Mouse (Mus musculus) thymus, postnatal 10 days (tissue): Measurements from ENCODE around the gene Pacrg.

Experiments
- DNase-seq, 2 experiments: peaks; one replicate each; pipeline ENCODE4 v3.0.0; 2021; ENCODE audit warnings: low spot score in 2 of 2

The Pacrg gene

GRCm38 (mm10) chr17:10740083-10740482 lies 100.0 kb downstream of the Pacrg start:
- no peak for DNase-seq

GRCm38 (mm10) chr17:10737966-10738365 lies 102.1 kb downstream of the Pacrg start:
- DNase-seq: no peak

GRCm38 (mm10) chr17:10734733-10735132 lies 105.4 kb downstream of the Pacrg start:
- DNase-seq: no peak

- no peak for DNase-seq
Measured at GRCm38 (mm10) chr17:10732303-10733048, 107.6 kb downstream of the Pacrg start.

GRCm38 (mm10) chr17:10724853-10725252 lies 115.3 kb downstream of the Pacrg start:
- no peak for DNase-seq

- no peak for DNase-seq
Measured at GRCm38 (mm10) chr17:10721562-10721961, 118.5 kb downstream of the Pacrg start.

- DNase-seq: no peak
Measured at GRCm38 (mm10) chr17:10717148-10717547, 123.0 kb downstream of the Pacrg start.

GRCm38 (mm10) chr17:10702781-10703180 lies 137.3 kb downstream of the Pacrg start:
- DNase-seq: no peak

GRCm38 (mm10) chr17:10698041-10698440 lies 142.1 kb downstream of the Pacrg start:
- DNase-seq: no peak

GRCm38 (mm10) chr17:10695421-10695820 lies 144.7 kb downstream of the Pacrg start:
- DNase-seq: no peak

GRCm38 (mm10) chr17:10677098-10677497 lies 163.0 kb downstream of the Pacrg start:
- DNase-seq: no peak

- DNase-seq: no peak
Measured at GRCm38 (mm10) chr17:10675536-10675935, 164.6 kb downstream of the Pacrg start.

GRCm38 (mm10) chr17:10675048-10675447 lies 165.1 kb downstream of the Pacrg start:
- no peak for DNase-seq

GRCm38 (mm10) chr17:10661294-10661693 lies 178.8 kb downstream of the Pacrg start:
- no peak for DNase-seq

GRCm38 (mm10) chr17:10643604-10644003 lies 196.5 kb downstream of the Pacrg start:
- no peak for DNase-seq

GRCm38 (mm10) chr17:10639816-10640215 lies 200.3 kb downstream of the Pacrg start:
- DNase-seq: no peak

GRCm38 (mm10) chr17:10635955-10636470 lies 204.1 kb downstream of the Pacrg start:
- no peak for DNase-seq

- no peak for DNase-seq
Measured at GRCm38 (mm10) chr17:10635470-10635869, 204.6 kb downstream of the Pacrg start.

GRCm38 (mm10) chr17:10635046-10635445 lies 205.1 kb downstream of the Pacrg start:
- no peak for DNase-seq

GRCm38 (mm10) chr17:10633769-10634168 lies 206.3 kb downstream of the Pacrg start:
- DNase-seq: no peak

- DNase-seq: no peak
Measured at GRCm38 (mm10) chr17:10628240-10628639, 211.9 kb downstream of the Pacrg start.

- DNase-seq: no peak
Measured at GRCm38 (mm10) chr17:10627476-10627875, 212.6 kb downstream of the Pacrg start.

GRCm38 (mm10) chr17:10626299-10627095 lies 213.6 kb downstream of the Pacrg start:
- no peak for DNase-seq
